Mouse (Mus musculus) myocyte (in vitro differentiated cells): Measurements from ENCODE around the gene Ric1.

Experiments used
- CEBPB ChIP-seq: IDR thresholded peaks from 2 replicates; pipeline ENCODE4 v1.6.1; 2011; ENCODE audit warnings: mild to moderate bottlenecking, moderate library complexity; ENCODE audit not compliant: poor library complexity, insufficient read depth, severe bottlenecking
- E2F4 ChIP-seq: IDR thresholded peaks from one replicate; pipeline ENCODE4 v1.6.1; 2011; ENCODE audit warnings: mild to moderate bottlenecking, control low read depth, moderate library complexity; ENCODE audit not compliant: insufficient read depth
- MAX ChIP-seq: IDR thresholded peaks from one replicate; pipeline ENCODE4 v1.6.1; 2011; ENCODE audit warnings: low read depth, mild to moderate bottlenecking, control low read depth
- MYOD1 ChIP-seq, 3 experiments: IDR thresholded peaks; one replicate each; pipeline ENCODE4 v1.6.1; 2011; ENCODE audit warnings: control low read depth in 2 of 3, low read depth in 2 of 3, mild to moderate bottlenecking in 2 of 3, moderate library complexity in 1 of 3; ENCODE audit not compliant: insufficient read length in 2 of 3, control insufficient read depth in 1 of 3
- MYOG ChIP-seq, 3 experiments: IDR thresholded peaks; one replicate each; pipeline ENCODE4 v1.6.1; 2011; ENCODE audit warnings: control low read depth in 2 of 3, low read depth in 2 of 3, mild to moderate bottlenecking in 2 of 3; ENCODE audit not compliant: insufficient read length in 2 of 3, control insufficient read depth in 1 of 3, insufficient read depth in 1 of 3
- POLR2A ChIP-seq: IDR thresholded peaks from one replicate; pipeline ENCODE4 v1.6.1; 2011; ENCODE audit warnings: low read depth, mild to moderate bottlenecking, control low read depth, moderate library complexity; ENCODE audit not compliant: insufficient read length
- POLR2AphosphoS2 ChIP-seq: IDR thresholded peaks from one replicate; pipeline ENCODE4 v1.6.1; 2011; ENCODE audit warnings: low read depth, control low read depth; ENCODE audit not compliant: insufficient read length
- SRF ChIP-seq: IDR thresholded peaks from one replicate; pipeline ENCODE4 v1.6.1; 2011; ENCODE audit warnings: low read depth; ENCODE audit not compliant: control insufficient read depth, insufficient read length
- TCF12 ChIP-seq: IDR thresholded peaks from one replicate; pipeline ENCODE4 v1.6.1; 2011; ENCODE audit warnings: mild to moderate bottlenecking, control low read depth; ENCODE audit not compliant: poor library complexity, insufficient read depth, severe bottlenecking
- TCF3 ChIP-seq: IDR thresholded peaks from one replicate; pipeline ENCODE4 v1.6.1; 2011; ENCODE audit warnings: low read depth, control low read depth; ENCODE audit not compliant: insufficient read length
- USF1 ChIP-seq: IDR thresholded peaks from one replicate; pipeline ENCODE4 v1.6.1; 2011; ENCODE audit warnings: low read depth, mild to moderate bottlenecking, control low read depth, moderate library complexity

GRCm38 (mm10) chr19:29488073-29488390 lies 34.0 kb upstream of the Ric1 start:
- TF ChIP-seq POLR2A (no peak), MYOD1 (IDR thresholded peaks at IDR 0.05; ENCODE audit: control insufficient read depth in 1 of 3, insufficient read length in 2 of 3, low read depth in 2 of 3) (no peak), POLR2AphosphoS2 (no peak), E2F4 (no peak), MYOG (IDR thresholded peaks at IDR 0.05; ENCODE audit: control insufficient read depth in 1 of 3, insufficient read depth in 1 of 3, insufficient read length in 2 of 3, low read depth in 2 of 3) (no peak), CEBPB (no peak), SRF (no peak), MAX (no peak), TCF12 (no peak), USF1 (no peak), TCF3 (no peak)
